Mouse (Mus musculus) cerebellum, adult (tissue): ENCODE results near the gene Rab36.
"Not testable (repeated sequence)": the region's sequence is repeated elsewhere in the genome, so short reads cannot be mapped to it uniquely, and the experiment has no call there.

Experiments used
- ATAC-seq: cut with Nextera tagmentation; 2 replicates; pipeline ENCODE4 v1.9.2; 2017; ENCODE audit warnings: mild to moderate bottlenecking, moderate library complexity, mixed read lengths; ENCODE audit not compliant: insufficient number of reproducible peaks, low FRiP score, low TSS enrichment

Rab36 gene

DNA sequence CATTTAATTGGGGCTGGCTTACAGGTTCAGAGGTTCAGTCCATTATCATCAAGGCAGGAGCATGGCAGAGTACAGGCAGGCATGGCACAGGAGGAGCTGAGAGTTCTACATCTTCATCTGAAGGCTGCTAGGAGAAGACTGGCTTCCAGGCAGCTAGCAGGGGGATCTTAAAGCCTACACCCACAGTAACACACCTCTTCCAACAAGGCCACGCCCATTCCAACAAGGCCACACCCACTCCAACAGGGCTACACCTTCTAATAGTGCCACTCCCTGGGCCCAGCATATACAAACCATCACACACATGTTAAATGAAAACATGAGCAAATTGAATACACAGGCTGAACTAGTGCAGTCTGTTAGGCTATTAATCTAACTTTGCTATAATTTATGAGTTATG is 5.2 kb downstream of the Rab36 start:
- not testable (repeated sequence) for ATAC-seq

DNA sequence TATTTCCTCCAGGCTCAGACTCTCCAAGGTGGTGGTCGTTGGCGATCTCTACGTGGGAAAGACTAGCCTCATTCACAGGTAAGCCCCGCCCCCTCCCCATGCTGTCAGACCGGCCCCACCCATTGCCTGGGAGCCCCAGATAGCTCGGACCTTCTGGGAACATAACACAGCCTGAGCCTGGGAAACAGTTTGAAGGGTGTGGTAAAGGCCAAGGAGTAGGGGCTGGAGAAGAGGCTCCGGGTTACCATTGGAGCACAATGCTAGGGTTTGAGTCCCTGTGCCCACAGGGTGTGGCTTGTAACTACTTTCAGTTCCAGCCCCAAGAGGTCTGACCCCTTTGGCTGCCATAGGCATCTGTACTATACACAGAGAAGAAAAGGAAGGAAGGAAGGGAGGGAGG is 7.6 kb downstream of the Rab36 start:
- ATAC-seq = no peak

DNA sequence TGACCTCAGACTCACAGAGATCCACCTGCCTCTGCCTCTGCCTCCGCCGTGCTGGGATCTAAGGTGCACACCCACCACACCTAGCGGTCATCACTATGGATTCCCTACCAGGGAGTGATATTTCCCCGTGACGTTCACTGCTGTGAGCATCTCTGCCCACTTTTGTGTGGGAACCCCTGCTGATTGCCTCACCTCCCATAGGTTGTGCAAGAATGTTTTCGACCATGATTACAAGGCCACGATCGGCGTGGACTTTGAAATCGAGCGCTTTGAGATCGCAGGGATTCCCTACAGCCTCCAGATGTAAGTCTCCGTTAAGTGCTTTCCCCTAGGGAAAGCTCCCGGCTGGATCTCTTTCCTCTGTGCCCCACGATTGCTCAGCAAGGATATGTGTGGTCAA is 9.0 kb downstream of the Rab36 start:
- no peak for ATAC-seq

DNA sequence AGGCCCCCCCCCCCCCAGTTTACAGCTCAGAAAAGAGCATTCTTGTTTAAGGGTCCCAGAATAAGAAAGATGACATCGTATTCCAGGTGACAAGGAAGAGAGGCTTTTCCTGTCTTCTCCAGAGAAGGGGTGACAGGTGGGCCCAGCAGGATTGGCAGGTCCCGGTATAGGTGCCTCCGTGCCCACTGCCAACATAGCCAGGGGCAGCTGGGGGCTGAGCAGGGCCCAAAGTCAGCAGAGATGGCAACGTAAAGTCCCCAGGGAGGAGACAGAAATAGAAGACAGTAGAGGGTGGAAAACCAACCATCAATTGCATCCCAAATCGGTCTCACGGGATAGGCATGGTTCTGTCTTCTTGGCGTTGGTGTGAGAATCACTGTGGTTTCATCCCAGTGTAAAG is 11.9 kb downstream of the Rab36 start:
- ATAC-seq = no peak

DNA sequence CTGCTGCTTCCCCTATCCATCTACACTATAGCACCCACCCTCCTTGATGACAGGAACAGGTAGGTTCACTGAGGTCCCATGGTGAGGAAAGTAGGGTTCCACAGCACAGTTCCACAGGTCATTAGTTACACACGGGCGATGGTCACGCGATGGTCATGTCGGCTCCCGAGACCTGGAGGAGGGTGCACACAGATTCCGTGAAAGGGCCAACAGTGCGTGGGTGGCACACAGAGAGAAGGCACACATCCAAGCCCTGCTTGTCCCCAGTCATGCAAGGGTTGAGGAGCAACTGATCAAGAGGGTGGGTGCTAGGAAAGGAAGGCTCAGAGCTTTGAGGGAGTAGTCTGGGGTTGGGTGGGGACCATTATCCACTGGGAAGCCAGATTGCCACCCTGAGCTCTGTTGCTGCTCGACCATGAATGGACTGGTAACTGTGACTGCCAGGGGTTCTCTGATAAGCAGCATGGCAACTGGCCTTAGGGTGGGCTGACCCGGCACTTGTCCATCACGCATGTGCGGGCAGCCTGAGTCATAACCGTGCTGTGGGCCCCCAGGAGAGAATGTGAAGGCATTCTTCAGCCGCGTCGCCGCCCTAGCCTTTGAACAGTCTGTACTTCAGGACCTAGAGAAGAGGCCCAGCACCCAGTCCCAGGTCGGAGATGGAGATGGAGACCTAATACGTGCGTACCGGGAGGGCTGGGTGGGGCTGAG is 14.7 kb downstream of the Rab36 start:
- no peak for ATAC-seq

DNA sequence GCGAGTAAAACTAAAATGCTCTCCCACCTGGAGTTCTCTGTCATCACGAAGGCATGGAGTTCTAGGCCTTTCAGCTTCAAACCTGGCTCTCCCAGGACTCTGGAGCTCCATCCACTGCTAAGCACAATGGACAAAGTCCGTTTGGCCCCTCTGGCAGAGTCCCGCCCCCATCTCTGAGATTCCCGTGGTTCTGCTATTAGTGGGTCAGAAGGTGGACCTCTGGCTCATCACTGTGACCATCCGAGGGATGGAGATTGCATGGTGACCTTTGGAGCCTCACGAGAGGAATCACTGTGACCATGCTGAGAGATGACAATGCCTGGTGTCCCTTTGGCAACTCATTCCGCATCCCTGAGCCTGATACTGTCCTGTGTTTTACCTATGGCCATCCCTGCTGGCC is 16.0 kb downstream of the Rab36 start:
- no peak for ATAC-seq

DNA sequence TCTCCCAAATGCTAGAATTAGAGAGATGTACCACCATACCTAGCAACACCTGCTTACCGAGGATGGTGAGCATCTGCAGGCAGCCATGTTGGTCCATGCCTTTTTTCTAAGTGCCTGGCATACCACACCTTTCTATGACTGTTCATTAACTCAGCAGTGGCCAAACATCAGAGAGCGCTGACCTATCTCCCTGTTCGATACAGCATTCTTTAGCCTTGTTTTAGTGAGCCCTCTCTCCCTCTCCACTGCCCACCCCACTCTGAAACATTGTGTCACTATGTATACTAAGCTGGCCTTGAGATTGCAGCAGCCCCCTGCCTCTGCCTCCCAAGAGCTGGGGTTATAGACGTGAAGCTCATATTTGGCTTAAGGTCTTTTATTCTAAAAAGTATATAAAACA is 16.8 kb downstream of the Rab36 start:
- no peak for ATAC-seq

DNA sequence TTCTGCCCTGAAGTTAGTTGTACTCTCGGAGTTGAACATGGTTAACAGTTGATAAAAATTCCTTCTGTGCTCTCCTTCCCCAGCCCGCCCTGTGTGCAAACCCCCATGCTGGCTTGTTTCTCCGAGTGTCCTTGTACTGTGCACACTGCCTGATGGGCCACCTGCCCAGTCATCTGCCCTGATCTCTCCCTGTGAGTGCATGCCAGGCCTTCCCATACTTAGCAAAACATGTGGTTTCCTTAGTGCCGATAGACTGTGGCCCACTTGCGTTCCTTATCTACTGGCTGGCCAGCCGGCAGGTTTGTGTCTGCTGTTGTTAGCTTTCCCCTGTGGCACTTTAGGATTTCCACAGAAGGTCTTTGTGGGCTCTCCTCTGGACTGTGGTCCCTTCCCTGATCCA is 17.3 kb downstream of the Rab36 start:
- ATAC-seq = no peak

DNA sequence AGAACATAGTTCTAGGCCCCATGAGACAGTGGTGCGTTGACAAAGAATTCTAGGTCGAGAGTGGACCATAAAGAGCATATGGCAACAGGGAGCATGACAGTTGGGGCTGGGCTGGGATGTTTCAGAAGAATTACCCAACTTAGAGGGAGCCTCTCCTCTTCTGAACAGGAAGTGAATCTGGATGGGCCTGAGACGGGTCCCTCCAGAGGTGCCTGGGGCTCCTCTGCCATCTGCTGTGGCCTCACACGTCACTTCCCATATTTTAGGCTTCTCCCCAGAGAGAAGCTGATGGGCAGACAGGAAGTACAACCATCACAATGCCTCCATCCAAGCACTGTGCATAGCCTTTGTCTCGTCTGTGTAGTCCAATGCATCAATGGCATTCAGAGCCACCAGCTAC is 18.8 kb downstream of the Rab36 start:
- no peak for ATAC-seq

DNA sequence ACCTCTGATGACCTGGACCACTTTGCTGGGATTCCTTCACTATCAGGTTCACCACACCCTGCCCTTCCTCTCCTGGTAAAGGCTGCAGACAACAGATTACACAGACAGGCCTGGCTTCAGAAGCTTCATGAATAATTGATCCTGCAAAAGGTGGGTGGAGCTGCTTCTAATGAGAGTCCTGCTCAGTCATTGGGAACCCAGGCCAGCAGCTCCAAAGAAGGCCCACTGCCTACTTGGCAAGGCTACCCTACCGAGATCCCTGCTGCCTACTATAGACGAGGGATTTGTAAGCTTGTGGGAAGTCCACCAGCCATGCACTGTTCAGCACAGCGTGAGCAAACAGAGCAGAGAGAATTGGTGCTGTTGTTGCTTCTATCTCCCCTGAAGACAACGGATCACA is 19.4 kb downstream of the Rab36 start:
- no peak for ATAC-seq

DNA sequence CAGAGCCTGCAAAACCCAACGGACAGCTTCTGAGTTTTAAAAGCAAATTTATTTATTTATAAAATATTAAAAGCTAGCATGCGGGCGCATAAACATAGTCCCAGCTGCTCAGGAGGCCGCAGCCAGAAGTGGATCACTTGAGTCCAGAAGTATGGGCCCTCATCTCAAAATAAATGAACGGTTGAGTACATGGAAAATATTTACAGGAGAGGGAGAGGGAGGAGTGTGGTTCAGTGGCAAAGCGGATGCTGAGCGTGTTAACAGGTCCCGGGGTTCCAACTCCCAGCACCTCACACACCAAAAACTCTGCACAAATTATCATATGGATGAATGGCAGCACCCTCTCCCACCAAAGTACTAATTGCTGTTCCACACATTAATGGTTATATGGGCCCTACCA is 21.5 kb downstream of the Rab36 start:
- no peak for ATAC-seq

DNA sequence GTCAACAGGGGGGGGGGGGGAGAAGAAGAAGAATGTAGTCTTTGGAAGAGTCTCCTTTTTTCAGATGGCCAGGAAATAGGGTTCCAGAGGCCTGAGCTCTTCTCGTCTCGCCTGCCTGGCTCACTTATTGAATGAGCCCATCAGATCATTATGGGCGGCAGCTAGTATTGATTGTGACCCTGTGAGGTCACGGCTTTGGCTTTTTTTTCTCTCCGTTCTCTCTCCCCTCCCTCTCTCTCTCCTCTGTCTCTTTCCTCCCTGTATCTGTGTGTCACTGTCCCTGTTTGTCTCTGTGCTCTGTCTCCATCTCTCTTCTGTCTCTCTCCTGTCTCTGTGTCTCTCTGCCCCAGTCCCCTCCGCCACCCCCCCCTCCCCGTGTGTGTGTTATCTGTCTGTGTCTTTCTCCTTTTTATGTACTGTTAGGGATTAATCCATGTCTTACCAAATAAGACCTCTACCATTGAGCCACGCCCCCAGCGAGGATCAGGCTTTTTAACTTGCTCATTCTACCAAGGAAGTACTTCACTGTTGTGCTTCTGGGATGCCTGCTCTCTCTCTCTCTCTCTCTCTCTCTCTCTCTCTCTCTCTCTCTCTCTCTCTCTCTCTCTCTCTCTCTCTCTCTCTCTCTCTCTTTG is 22.0 kb downstream of the Rab36 start:
- no peak for ATAC-seq

DNA sequence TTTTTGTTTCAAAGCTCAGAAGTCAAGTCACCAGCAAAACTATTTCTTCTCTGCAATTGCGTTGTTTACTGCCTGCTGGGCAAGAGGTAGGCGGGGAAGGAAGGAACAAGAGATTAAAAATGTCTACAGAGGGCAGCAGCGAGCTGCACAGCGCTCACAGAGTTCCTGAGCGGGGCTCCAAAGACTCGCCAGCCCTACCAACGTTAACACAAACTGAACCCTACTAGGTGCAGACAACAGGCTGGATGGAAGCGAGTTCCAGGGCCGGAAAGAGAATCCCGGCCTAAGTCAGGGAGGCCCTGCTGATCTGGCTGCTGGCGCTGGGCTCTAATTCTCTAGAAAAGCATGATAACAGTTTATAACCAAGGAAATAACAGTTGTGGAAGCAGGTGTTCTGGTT is 22.5 kb downstream of the Rab36 start:
- ATAC-seq = peak; percentile 61; the same call in 1 of the 2 replicates

DNA sequence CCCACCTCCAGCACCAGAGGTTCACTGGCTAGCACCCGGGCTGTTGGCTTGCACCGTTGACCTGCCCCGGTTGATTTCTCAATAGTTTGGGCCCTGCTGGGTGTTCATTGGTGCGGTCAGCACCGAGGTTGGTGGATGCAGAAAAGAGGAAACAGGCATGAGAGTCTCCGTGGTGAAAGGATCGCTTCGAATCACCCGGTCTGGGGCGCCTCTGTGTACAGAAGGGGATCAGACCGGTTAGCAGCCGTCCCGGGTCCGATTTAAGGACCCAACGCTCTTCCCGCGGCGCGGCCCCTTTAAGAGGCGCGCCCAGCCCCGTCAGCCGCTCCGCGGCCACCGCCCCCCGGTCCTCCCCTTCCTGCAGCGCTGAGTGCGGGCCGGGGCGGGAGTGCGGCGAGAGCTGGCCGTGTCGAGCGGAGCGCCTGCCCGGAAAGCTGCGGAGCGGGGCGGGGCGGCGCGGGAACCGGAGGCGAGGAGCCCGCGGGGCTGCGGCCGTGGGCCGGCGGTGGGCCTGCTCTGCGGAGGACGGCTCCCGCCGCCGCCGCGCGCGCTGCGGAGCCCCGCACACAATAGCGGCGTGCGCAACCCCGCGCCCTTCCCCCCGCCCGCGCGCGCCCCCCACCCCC is 23.5 kb downstream of the Rab36 start, which contains the start of gene Bcr:
Bcr (plus strand) TSS at position 376 of the 626 bp plus-strand sequence.
- peak; percentile 79 for ATAC-seq

DNA sequence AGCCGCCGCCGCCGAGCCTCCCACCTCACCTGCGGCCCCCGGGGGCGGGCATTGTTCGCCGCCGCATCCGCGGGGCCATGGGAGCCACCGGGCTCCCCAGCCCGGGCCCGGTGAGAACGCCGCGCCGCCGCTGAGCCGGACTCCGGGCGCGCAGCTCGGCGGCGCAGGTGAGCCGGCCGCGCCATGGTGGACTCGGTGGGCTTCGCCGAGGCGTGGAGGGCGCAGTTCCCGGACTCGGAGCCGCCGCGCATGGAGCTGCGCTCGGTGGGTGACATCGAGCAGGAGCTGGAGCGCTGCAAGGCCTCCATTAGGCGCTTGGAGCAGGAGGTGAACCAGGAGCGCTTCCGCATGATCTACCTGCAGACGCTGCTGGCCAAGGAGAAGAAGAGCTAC is 24.0 kb downstream of the Rab36 start:
- ATAC-seq = no peak

DNA sequence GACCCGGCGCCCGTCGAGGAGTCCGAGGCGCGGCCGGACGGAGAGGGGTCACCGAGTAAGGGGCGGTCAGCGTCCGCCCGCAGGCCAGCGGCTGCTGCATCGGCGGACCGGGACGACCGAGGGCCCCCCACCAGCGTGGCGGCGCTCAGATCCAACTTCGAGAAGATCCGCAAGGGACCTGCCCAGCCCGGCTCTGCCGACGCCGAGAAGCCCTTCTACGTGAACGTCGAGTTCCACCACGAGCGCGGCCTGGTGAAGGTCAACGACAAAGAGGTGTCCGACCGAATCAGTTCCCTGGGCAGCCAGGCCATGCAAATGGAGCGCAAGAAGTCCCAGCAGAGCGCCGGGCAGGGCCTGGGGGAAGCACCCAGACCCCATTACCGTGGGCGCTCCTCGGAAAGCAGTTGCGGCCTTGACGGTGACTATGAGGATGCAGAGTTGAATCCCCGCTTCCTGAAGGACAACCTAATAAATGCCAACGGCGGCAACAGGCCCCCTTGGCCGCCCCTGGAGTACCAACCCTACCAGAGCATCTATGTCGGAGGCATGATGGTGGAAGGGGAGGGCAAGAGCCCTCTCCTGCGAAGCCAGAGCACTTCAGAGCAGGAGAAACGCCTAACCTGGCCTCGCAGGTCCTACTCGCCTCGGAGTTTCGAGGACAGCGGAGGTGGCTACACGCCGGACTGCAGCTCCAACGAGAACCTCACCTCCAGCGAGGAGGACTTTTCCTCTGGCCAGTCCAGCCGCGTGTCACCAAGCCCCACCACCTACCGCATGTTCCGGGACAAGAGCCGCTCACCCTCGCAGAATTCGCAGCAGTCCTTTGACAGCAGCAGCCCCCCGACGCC is 24.7 kb downstream of the Rab36 start:
- no peak for ATAC-seq

DNA sequence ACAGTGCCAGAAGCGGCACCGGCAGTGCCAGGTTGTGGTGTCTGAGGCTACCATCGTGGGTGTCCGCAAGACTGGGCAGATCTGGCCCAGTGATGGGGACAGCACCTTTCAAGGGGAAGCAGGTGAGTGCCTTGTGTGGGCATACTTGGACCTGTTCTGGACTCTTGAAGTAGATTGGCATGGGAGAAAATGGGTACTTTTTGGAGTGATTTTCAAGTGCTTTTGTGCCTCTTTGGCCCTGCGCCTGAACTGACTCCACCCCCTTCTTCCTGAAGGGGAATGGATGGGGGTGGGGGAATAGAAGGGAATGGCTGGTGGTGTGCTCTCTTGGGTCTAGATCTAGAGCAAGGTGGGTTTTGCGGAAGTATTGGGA is 25.3 kb downstream of the Rab36 start:
- no peak for ATAC-seq

DNA sequence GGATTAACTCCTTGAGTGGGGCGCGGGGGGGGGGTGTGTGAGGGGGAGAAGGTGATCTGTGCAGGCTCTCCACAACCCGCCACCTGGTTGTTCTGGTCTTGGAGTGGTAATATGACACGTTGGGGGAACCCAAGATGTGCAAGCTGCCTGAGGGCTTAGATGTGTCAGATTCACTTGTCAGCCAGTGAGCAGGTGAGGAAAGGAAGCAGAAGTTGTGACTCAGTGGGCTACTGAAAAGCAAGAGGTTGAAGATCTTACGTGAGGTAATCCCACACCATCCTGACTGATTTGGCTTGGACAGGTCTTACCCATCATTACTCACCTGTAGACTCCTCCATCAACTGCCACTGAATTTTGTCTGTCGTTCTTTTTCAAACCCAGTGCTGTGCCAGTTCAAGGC is 25.8 kb downstream of the Rab36 start:
- no peak for ATAC-seq

DNA sequence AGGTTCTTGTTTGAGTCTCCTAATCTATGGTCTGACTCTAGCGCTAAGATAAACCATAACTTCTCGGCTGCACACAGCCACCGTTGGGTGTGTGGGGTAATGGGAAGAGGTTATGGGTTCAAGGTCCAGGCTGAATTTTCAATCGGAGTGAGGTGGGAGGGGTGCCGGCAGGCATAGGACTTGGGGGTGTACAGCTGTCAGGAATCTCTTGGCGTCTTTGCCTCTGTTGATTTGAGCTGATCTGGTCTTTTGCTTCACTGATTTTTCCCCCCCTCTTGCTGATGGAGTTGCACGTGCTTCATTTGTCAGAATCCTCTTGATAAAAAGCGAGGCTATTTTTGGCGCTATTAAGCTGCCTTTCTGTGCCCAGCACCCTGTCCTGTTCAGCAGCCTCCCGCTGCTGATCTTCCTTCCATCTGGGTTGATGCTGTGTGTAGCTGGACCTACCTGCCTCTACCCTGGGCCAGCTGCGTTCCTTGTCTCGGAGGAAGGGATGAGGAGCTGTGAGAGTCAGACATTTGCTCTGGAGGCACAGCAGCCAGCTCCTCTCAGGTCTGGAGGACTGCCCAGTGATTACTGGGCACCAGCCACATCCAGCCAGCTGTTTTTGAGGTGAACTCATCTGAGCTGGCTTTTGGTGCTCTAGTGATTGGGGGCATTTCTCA is 26.6 kb downstream of the Rab36 start:
- no peak for ATAC-seq

DNA sequence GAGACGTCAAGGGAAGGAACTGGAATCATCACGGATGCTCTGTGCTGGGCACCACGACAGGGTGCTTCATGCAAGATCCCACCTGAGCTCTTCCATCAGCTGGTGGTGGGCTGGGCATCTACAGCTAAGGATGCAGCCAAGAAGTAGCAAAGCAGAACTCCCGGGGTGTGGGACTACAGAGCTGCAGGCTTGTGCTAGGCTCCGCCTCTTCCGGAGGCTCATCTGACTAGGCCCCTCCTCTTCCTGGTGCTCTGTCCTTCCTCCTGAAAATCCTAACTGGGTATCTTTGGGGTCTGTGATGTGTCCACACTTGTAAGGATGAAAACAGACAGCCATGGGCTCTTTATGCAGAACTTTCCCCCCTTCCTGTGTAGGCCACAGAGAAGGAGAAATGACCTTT is 28.8 kb downstream of the Rab36 start:
- ATAC-seq = no peak
